Mouse (Mus musculus) kidney, adult 2 months (tissue): Measurements from ENCODE around the gene Dgkh.

Experiments used
- CTCF ChIP-seq: fragments of 200-500 bp; conservative IDR thresholded peaks from 2 replicates; pipeline ENCODE4 v1.5.1; 2011; ENCODE audit warnings: low read depth, mild to moderate bottlenecking, control low read depth, low read length, moderate library complexity, mixed read lengths; ENCODE audit not compliant: insufficient read depth, insufficient read length
- POLR2A ChIP-seq: fragments of 200-500 bp; IDR thresholded peaks from one replicate; pipeline ENCODE4 v1.6.1; 2011; ENCODE audit warnings: low read depth, low read length, control low read depth

DNA sequence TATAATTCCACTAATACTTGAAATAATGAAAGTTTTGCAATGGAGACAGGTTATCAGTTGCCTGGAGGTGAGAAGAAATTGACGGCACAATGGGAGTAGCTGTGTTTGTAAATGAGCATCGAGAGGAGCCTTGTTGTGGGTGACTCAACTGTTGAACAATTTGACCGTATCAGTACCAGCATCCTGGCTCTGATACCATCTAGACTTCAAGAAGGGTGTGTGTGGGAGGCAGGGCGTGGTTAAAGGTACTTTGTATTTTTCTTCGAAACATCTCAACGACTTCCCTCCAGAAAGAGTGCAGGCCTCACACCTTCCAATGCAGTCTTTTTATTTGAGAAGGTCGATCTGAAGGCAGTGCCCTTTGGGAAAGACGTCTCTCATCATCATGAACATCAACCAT lies 173.5 kb downstream of the Dgkh start:
- TF ChIP-seq CTCF (no peak), POLR2A (no peak)
